Mouse (Mus musculus) midbrain, embryonic 16.5 days (tissue): ENCODE data around the gene Asb8. TPM values are rescaled to one million over a fixed set of nuclear protein-coding genes. Genes with fewer than 3 reads are reported as not detected.

ENCODE experiments used
- ATAC-seq: fragments of 200-750 bp; cut with Nextera tagmentation; 2 replicates; pipeline ENCODE4 v1.8.0; 2017; ENCODE audit warnings: moderate TSS enrichment
- H3K27ac ChIP-seq: fragments of 300-500 bp; sonication (generic); 2 replicates; pipeline ENCODE4 v1.5.1; 2014; ENCODE audit warnings: mild to moderate bottlenecking, low read length, mixed read lengths
- H3K27me3 ChIP-seq: fragments of 300-500 bp; sonication (generic); 2 replicates; pipeline ENCODE4 v1.6.1; 2014; ENCODE audit warnings: low read depth, low read length, mixed read lengths; ENCODE audit not compliant: control insufficient read depth, insufficient read depth
- H3K36me3 ChIP-seq: fragments of 300-500 bp; sonication (generic); 2 replicates; pipeline ENCODE4 v1.6.1; 2014; ENCODE audit warnings: mild to moderate bottlenecking, low read length, moderate library complexity, mixed read lengths; ENCODE audit not compliant: control insufficient read depth, insufficient read depth
- H3K4me1 ChIP-seq: fragments of 300-500 bp; sonication (generic); 2 replicates; pipeline ENCODE4 v1.6.1; 2014; ENCODE audit warnings: mild to moderate bottlenecking, low read length, mixed read lengths; ENCODE audit not compliant: control insufficient read depth, insufficient read depth
- H3K4me2 ChIP-seq: fragments of 300-500 bp; sonication (generic); 2 replicates; pipeline ENCODE4 v1.6.1; 2014; ENCODE audit warnings: mild to moderate bottlenecking, low read length, mixed read lengths
- H3K4me3 ChIP-seq: fragments of 300-500 bp; sonication (generic); 2 replicates; pipeline ENCODE4 v1.5.1; 2014; ENCODE audit warnings: low read depth, mild to moderate bottlenecking, low read length, moderate library complexity, mixed read lengths
- H3K9ac ChIP-seq: fragments of 300-500 bp; sonication (generic); 2 replicates; pipeline ENCODE4 v1.6.1; 2014; ENCODE audit warnings: low read depth, low read length, mixed read lengths
- H3K9me3 ChIP-seq: fragments of 300-500 bp; sonication (generic); replicated peaks from 2 replicates; pipeline ENCODE4 v1.6.1; 2014; ENCODE audit warnings: mild to moderate bottlenecking, low read length, mixed read lengths; ENCODE audit not compliant: control insufficient read depth, poor library complexity, severe bottlenecking
- WGBS: fragments of 180-500 bp; shearing (Covaris S2); extraction: QIAGEN DNeasy Blood & Tissue Kit; methylation state at CpG from one replicate; pipeline ENCODE4 v1.1.7; 2014; 5-methylcytosine and 5-hydroxymethylcytosine counted together
- polyA plus RNA-seq: library from polyadenylated mRNA; unstranded; fragments of >200 nt; fragmentation: Nextera tagmentation; extraction: Ambion mirVana; gene quantifications from 2 replicates; pipeline ENCODE4 v1.2.1, GENCODE M21; 2015

Asb8 gene
- polyA plus RNA-seq, 1 experiment from 2014 or later: 63.5 TPM

DNA sequence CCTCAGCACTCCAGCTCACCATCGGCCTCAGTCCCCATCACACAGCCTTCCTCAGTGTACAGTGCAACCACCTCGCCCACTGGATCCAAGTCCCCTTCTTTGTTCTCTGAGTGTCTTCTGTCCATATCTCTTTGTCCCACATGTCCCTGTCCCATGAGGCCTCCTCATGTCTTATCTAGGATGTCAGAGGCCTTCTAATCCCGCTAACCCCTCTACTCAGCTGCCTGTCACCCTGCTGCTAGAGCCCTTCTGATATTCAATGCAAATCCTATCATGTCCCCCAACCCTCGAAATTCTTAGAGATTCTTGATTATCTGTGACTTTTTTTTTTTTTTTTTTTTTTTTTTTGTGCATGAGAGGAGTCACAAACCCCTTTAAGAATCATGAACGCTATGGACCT lies 49.1 kb downstream of the Asb8 start:
- H3K36me3 ChIP-seq: peaks cover 18% of the 10 kb centered on the region
- 71% methylated on average over 5 of the region's 5 CpGs for WGBS
- no peaks in the 10 kb centered on the region for H3K9me3 ChIP-seq
- H3K27ac ChIP-seq: no peak overlapping the region
- H3K4me3 ChIP-seq: no peak overlapping the region
- H3K9ac ChIP-seq: no peak overlapping the region
- no peak for ATAC-seq
- H3K4me1 ChIP-seq: no peaks in the 10 kb centered on the region; the same call in 1 of the 2 replicates
- no peaks in the 10 kb centered on the region for H3K27me3 ChIP-seq
- no peak overlapping the region for H3K4me2 ChIP-seq

DNA sequence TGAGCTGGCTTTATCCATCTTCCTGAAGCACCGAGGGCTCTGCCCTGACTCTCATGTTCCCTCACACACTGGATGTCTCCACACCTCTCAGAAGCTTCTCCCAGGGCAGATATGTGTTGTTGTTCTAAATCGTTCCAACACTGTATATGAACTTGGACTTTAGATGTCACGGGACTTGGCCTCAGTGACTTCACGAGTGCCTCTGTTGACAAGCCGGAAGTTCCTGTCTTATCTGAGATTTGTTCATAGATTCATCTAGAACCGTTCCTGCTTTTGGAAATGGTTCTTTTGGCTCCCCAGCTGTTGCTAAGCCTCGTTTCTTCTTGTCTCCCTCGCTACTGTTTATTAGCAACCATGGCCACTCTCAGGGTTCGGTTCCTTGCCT lies 49.7 kb downstream of the Asb8 start:
- Histone ChIP-seq H3K4me2 (no peak overlapping the region), H3K9me3 (no peaks in the 10 kb centered on the region), H3K27ac (no peak overlapping the region), H3K27me3 (no peaks in the 10 kb centered on the region), H3K36me3 (peaks cover 13% of the 10 kb centered on the region), H3K4me3 (no peak overlapping the region), H3K4me1 (no peaks in the 10 kb centered on the region; the same call in 1 of the 2 replicates), H3K9ac (no peak overlapping the region)
- no peak for ATAC-seq
- WGBS: 93% methylated on average over 9 of the region's 9 CpGs

DNA sequence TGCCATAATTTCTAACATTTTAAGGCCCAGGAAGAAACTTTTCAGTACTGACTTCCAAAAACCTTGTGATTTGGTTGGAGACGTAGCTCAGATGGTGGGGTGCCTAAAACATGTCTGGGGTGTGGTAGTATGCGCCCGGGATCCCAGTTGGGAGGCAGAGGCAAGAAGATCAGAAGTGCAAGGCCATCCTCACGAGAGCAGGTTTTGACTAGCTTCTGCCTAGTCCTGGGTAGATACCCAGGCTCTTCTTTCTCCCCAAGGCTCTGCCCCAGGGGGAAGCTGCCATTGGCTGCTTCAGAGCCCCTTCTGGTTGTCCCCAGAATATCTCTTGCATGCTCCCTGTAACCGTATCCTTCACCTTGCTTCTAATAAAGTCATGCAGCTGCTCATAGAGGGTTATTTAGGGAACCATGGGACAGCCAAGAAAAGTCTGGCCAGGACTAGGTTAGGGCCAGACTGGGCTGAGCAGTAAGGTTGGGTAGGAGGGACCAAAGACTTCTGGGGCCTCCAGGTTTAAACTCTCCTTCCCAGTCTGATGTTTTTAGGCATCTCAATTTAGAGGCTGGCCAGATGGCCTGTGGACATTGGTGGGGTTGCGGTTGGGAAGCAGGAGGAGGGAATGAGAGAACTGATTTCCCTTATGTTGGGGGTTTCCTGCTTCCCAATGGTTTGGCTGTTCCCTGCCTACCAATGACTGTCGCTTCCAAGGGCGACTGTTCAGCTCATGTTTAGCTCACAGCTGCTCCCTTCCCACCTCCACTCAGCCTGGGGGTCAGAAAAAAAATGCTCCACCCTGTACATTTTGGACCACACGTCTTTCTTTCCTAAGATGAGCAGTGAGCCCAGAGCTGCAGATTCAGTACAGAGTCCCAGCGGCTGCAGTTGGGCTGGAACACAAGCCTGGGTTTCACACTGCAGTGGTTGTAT lies 50.3 kb downstream of the Asb8 start:
- H3K4me2 ChIP-seq: no peak overlapping the region
- 0 out of 2 replicates have a peak, but pooled peaks cover 9% of the 10 kb centered on the region for H3K36me3 ChIP-seq
- H3K27ac ChIP-seq: no peak overlapping the region
- no peak for ATAC-seq
- no peaks in the 10 kb centered on the region for H3K9me3 ChIP-seq
- H3K9ac ChIP-seq: no peak overlapping the region
- 89% methylated on average over 10 of the region's 10 CpGs for WGBS
- H3K27me3 ChIP-seq: no peaks in the 10 kb centered on the region
- no peak overlapping the region for H3K4me3 ChIP-seq
- peaks cover 4% of the 10 kb centered on the region for H3K4me1 ChIP-seq

DNA sequence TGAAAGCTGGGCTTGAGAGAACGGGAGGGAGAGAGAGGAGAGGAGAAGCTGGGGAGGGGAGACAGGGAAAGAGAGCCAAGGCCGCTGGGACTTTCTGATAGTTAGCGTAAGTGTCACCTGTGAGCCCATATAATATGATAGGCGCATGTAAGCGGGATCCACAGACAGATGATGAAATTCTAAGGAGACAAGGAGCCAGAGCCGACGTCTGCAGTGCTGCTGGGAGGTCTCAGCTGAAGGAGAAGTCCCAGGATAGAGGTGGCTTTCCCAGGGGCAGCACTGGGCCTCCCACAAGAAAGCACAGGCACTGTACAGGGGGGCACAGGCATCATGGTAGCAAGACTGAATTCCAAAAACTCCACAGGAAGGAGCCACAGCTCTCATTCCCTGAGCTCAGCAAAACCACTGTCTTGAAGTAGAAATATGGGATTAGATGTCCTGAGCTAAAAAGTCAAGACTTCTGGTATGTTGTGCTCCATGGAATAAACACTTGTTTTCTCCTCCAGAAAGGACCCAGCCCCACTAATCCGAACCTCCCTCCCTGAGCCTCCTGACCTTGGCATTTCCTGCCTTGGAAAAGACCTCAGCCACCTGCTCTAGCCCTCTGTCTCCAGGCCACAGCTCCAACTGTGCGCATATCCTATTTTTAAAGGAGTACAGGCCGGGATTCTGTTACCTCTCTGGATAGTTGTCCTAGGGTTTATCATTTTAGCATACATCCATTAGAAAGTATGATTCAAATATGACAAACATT lies 51.1 kb downstream of the Asb8 start:
- Histone ChIP-seq H3K27ac (no peak overlapping the region), H3K4me3 (no peak overlapping the region), H3K9me3 (no peaks in the 10 kb centered on the region), H3K4me2 (no peak overlapping the region), H3K27me3 (no peaks in the 10 kb centered on the region), H3K36me3 (0 out of 2 replicates have a peak, but pooled peaks cover 5% of the 10 kb centered on the region), H3K9ac (no peak overlapping the region), H3K4me1 (peaks cover 10% of the 10 kb centered on the region)
- ATAC-seq: no peak
- WGBS: 85% methylated on average over 10 of the region's 10 CpGs

DNA sequence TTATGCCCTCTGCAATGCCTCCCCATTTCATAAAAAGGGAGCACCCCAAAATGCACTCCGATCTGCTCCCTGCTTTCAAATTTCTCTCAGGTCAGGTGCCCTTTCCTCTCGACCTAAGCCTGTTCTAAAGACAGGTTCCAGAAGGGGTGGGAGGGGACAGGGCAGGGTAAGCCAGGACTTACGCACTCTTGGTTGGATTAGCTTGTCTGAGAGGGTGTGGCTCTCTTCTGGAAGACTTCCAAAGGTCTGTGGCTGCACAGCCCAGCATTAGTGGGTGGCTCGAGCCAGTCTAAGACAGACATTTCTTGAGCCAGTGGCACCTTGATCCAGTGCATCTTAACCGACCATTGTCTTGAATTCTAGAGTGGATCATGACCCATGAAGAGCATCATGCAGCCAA lies 53.6 kb downstream of the Asb8 start:
- Histone ChIP-seq H3K27ac (no peak overlapping the region), H3K4me3 (no peak overlapping the region), H3K9ac (no peak overlapping the region), H3K27me3 (no peaks in the 10 kb centered on the region), H3K4me1 (peaks cover 19% of the 10 kb centered on the region), H3K4me2 (no peak overlapping the region), H3K9me3 (no peaks in the 10 kb centered on the region), H3K36me3 (no peaks in the 10 kb centered on the region)
- 84% methylated on average over 5 of the region's 5 CpGs for WGBS
- no peak for ATAC-seq

DNA sequence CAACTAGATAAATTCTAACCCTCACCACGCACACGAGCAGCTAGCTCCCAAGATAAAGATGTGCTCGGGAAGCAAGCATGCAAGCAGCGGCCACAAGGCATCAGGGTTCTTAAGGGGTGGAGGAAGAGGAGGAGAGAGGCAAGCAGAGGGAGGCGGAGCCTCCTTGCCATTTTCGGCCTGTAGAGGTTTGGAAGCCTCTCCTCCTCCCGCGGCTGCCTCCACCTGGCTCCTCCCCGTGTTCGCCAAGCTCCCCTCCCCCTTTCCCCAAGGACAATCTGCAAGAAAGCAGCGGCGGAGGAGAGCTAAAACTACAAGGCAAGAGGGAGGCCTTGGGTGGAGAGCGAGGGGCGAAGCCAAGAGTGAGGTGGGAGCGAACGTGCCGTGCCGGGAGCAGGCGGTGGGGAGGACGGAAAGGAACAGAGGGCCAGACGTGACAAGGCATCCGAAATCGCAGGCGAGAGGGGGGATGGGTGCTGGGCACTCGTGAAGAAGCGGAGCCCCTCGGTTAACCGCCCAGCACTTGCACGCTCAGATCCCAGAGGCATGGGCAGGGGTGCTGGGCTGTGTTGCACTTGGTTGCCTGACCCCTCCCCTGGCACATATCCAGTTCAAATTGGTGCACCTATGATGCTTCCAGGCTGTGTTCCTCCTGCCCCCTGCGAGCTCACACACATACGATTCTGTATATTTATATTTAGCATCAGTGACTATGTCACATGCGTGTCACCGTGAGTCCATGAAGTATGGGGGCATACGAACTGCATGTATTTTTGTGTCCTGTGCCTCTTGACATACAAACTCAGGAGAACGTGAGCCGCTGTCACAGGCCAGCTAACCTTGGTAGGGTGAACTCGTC lies 56.9 kb downstream of the Asb8 start:
- peak overlapping the region; percentile 91 for H3K9ac ChIP-seq
- peak; percentile 96 for ATAC-seq
- no peaks in the 10 kb centered on the region for H3K36me3 ChIP-seq
- H3K9me3 ChIP-seq: no peaks in the 10 kb centered on the region
- 2% methylated on average over 36 of the region's 37 CpGs for WGBS
- peaks cover 19% of the 10 kb centered on the region for H3K4me1 ChIP-seq
- peak overlapping the region; percentile 71 for H3K4me3 ChIP-seq
- H3K4me2 ChIP-seq: peak overlapping the region; percentile 64
- no peaks in the 10 kb centered on the region for H3K27me3 ChIP-seq
- H3K27ac ChIP-seq: peak overlapping the region; percentile 89

DNA sequence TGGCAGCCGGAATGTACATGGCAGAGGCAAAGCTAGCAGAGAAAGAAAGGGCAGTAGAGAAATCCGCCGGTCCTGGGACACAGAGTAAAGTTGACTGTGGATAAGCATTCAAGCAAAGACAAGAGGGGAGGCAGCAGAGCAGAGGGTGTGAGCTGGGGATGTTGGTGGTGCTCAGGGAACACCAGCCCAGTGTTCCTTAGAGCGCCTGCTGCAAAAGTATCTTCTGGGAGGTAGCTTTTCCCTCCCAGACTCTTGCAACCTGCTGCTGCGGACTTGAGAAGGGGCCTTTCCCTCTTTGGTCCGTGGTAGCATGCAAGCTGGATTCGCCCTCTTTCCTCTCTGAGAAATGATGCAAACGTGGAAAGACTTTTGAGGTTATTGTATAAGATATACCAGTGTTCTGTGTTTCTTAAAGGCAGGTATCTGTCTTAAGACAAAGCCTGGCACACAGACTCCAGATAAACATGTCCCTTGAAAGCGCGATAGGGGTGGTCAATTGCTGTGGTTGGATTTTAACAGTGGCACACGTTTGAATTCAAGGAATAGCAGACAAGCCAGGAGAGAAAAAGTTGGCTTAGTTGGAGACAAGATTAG lies 57.6 kb downstream of the Asb8 start:
- Histone ChIP-seq H3K4me3 (peak overlapping the region; percentile 71), H3K27ac (peak overlapping the region; percentile 89), H3K36me3 (no peaks in the 10 kb centered on the region), H3K27me3 (no peaks in the 10 kb centered on the region), H3K4me2 (peak overlapping the region; percentile 64), H3K4me1 (peaks cover 19% of the 10 kb centered on the region), H3K9me3 (no peaks in the 10 kb centered on the region), H3K9ac (peak overlapping the region; percentile 91)
- 30% methylated on average over 11 of the region's 11 CpGs for WGBS
- no peak for ATAC-seq

DNA sequence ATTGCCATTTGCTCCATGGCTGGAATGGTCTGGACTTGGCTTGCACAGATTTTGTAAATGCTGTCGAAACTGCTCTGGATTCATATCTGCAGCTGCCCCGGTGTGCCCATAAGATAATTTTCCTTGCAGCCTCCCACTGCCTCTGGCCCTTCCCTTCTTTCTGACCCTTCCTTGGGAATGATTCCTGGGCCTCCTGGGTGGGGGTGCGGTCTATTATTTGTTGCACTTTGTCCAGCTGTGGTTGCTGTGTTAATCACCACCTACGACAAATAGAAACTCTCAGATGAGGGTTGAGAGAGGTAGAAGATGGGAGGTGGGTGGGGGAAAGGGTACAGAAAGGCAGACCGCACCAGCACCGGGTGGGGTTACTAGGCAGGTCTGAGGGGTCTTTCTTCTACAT lies 58.2 kb downstream of the Asb8 start:
- no peaks in the 10 kb centered on the region for H3K27me3 ChIP-seq
- peaks cover 19% of the 10 kb centered on the region for H3K4me1 ChIP-seq
- no peak for ATAC-seq
- H3K36me3 ChIP-seq: no peaks in the 10 kb centered on the region
- H3K9me3 ChIP-seq: no peaks in the 10 kb centered on the region
- WGBS: 79% methylated on average over 6 of the region's 6 CpGs
- no peak overlapping the region for H3K4me3 ChIP-seq
- no peak overlapping the region for H3K9ac ChIP-seq
- H3K27ac ChIP-seq: no peak overlapping the region
- H3K4me2 ChIP-seq: no peak overlapping the region
